Mouse (Mus musculus) heart, embryonic 10.5 days (tissue): Measurements from ENCODE around the gene Mast4. TPM values are rescaled to one million over a fixed set of nuclear protein-coding genes. Genes with fewer than 3 reads are reported as not detected.
A peak's percentile ranks its signal among the peaks of the same experiment; 100 is the strongest.

Experiments used
- DNase-seq: peaks from one replicate; pipeline ENCODE4 v3.0.0-alpha.2; 2017; ENCODE audit warnings: low spot score
- H3K27ac ChIP-seq: fragments of 300-500 bp; sonication (generic); 2 replicates; pipeline ENCODE4 v1.5.1; 2016; ENCODE audit warnings: mild to moderate bottlenecking
- H3K27me3 ChIP-seq: fragments of 300-500 bp; sonication (generic); 2 replicates; pipeline ENCODE4 v1.6.1; 2016; ENCODE audit warnings: mild to moderate bottlenecking; ENCODE audit not compliant: poor library complexity, insufficient read depth, severe bottlenecking
- H3K36me3 ChIP-seq: fragments of 300-500 bp; sonication (generic); 2 replicates; pipeline ENCODE4 v1.6.1; 2016; ENCODE audit warnings: mild to moderate bottlenecking, moderate library complexity
- H3K4me1 ChIP-seq: fragments of 300-500 bp; sonication (generic); 2 replicates; pipeline ENCODE4 v1.6.1; 2016; ENCODE audit warnings: mild to moderate bottlenecking
- H3K4me3 ChIP-seq: fragments of 300-500 bp; sonication (generic); 2 replicates; pipeline ENCODE4 v1.5.1; 2016; ENCODE audit warnings: mild to moderate bottlenecking, moderate library complexity
- H3K9me3 ChIP-seq: fragments of 300-500 bp; sonication (generic); 2 replicates; pipeline ENCODE4 v1.6.1; 2016; ENCODE audit warnings: mild to moderate bottlenecking, moderate library complexity
- WGBS: fragments of 180-500 bp; shearing (Covaris S2); methylation state at CpG from one replicate; pipeline ENCODE4 v1.1.7; 2016; 5-methylcytosine and 5-hydroxymethylcytosine counted together
- polyA plus RNA-seq: library from polyadenylated mRNA; unstranded; fragments of >200 nt; fragmentation: Nextera tagmentation; extraction: Ambion mirVana; gene quantifications from 2 replicates; pipeline ENCODE4 v1.2.1, GENCODE M21; 2016

Mast4 gene
- polyA plus RNA-seq, 1 experiment from 2014 or later: 33.2 TPM

GRCm38 (mm10) chr13:103220479-103221064, 113.7 kb downstream of the Mast4 start:
- peak; percentile 71 for DNase-seq
- WGBS: 23% methylated on average over 11 of the region's 11 CpGs
- H3K4me1 ChIP-seq: peaks cover 11% of the 10 kb centered on the region
- H3K36me3 ChIP-seq: no peaks in the 10 kb centered on the region
- no peaks in the 10 kb centered on the region for H3K27me3 ChIP-seq
- peak overlapping the region; percentile 74 for H3K27ac ChIP-seq
- H3K9me3 ChIP-seq: no peaks in the 10 kb centered on the region
- H3K4me3 ChIP-seq: 0 out of 2 replicates have a peak overlapping the region, but pooled peaks have one; percentile 9

- DNase-seq: peak; percentile 33
- WGBS: 57% methylated on average over 2 of the region's 2 CpGs
- H3K4me1 ChIP-seq: peaks cover 8% of the 10 kb centered on the region
- no peaks in the 10 kb centered on the region for H3K36me3 ChIP-seq
- H3K4me3 ChIP-seq: no peak overlapping the region
- no peak overlapping the region for H3K27ac ChIP-seq
- H3K9me3 ChIP-seq: no peaks in the 10 kb centered on the region
- H3K27me3 ChIP-seq: no peaks in the 10 kb centered on the region
Measured at GRCm38 (mm10) chr13:103219999-103220398, 114.3 kb downstream of the Mast4 start.

GRCm38 (mm10) chr13:103217486-103217885, 116.8 kb downstream of the Mast4 start:
- 68% methylated on average over 3 of the region's 3 CpGs for WGBS
- Histone ChIP-seq H3K27me3 (no peaks in the 10 kb centered on the region), H3K9me3 (no peaks in the 10 kb centered on the region), H3K36me3 (no peaks in the 10 kb centered on the region), H3K4me1 (peaks cover 8% of the 10 kb centered on the region), H3K27ac (no peak overlapping the region), H3K4me3 (no peak overlapping the region)
- peak; percentile 35 for DNase-seq

DNA sequence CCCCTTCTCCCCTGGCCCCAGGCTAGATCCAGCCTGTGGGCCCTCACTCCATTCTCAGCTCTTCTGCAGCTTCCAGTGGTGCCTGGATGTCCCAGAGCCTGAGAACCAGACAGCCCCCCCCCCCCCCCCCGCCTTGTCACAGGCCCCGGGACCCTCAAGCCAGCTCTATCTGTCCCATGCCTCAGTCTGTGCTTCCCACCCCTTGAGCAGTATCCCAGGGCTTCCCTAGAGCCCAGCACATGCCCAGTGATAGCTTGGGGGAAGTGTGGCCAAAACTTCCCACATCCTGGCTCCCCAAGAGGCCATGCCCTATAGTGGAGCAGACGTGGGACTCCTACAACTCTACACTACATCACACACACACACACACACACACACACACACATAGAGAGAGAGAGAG, 119.8 kb downstream of the Mast4 start:
- Histone ChIP-seq H3K27ac (no peak overlapping the region), H3K27me3 (no peaks in the 10 kb centered on the region), H3K4me3 (no peak overlapping the region), H3K4me1 (peaks cover 10% of the 10 kb centered on the region), H3K36me3 (no peaks in the 10 kb centered on the region), H3K9me3 (no peaks in the 10 kb centered on the region)
- WGBS: 63% methylated on average over 2 of the region's 3 CpGs
- DNase-seq: peak; percentile 63

- Histone ChIP-seq H3K27ac (peak overlapping the region; percentile 22; the same call in 1 of the 2 replicates), H3K36me3 (no peaks in the 10 kb centered on the region), H3K27me3 (no peaks in the 10 kb centered on the region), H3K4me3 (no peak overlapping the region), H3K4me1 (peaks cover 10% of the 10 kb centered on the region), H3K9me3 (no peaks in the 10 kb centered on the region)
- 54% methylated on average over 6 of the region's 6 CpGs for WGBS
- DNase-seq: peak; percentile 70
Measured at GRCm38 (mm10) chr13:103211953-103212352, 122.3 kb downstream of the Mast4 start.

- peaks cover 10% of the 10 kb centered on the region for H3K4me1 ChIP-seq
- peak; percentile 62 for DNase-seq
- peak overlapping the region; percentile 22; the same call in 1 of the 2 replicates for H3K27ac ChIP-seq
- no peaks in the 10 kb centered on the region for H3K36me3 ChIP-seq
- WGBS: 71% methylated on average over 11 of the region's 11 CpGs
- no peak overlapping the region for H3K4me3 ChIP-seq
- no peaks in the 10 kb centered on the region for H3K27me3 ChIP-seq
- H3K9me3 ChIP-seq: no peaks in the 10 kb centered on the region
Measured at GRCm38 (mm10) chr13:103211501-103211941, 122.8 kb downstream of the Mast4 start.

DNA sequence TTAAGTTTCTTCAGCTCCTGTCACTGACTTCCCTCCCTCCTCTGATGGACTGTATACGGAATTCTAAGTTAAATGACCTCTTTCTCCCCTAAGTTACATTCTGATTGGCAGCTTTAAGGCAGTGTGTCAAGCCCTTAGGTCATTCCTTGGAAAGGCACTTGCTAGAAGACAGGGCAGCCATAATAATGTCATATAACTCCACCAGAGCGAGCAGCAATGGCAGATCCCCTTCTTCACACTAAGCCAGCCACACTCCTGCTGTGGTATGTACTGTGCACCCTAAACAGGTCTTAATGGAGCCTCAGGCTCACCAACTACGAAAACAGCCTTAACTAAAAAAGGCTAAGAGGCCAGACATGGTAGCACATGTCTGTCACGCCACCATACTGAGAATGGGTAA, 123.6 kb downstream of the Mast4 start:
- Histone ChIP-seq H3K27me3 (no peaks in the 10 kb centered on the region), H3K4me3 (no peak overlapping the region), H3K9me3 (no peaks in the 10 kb centered on the region), H3K36me3 (no peaks in the 10 kb centered on the region), H3K27ac (no peak overlapping the region), H3K4me1 (peaks cover 10% of the 10 kb centered on the region)
- WGBS: 84% methylated on average over 4 of the region's 4 CpGs
- peak; percentile 58 for DNase-seq

DNA sequence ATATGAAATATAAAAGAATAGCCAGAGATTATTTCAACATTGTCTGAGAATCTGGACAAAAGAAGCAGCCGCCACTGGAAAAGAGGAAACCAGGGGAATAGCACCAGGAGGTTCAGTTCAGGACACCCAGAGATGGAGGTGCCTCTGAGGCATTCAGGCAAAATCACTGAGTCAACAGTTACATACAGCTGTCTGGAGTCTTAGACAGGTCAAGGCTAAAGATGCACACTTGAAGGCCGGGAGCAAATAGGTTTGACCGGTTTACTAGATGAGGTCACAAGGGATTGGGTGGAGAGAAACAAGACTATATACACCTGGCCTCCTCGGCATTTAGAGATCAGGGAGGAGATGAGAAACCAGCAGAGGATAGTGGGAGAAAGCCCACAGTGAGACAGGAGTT, 127.1 kb downstream of the Mast4 start:
- peak; percentile 45 for DNase-seq
- 82% methylated on average over 4 of the region's 4 CpGs for WGBS
- Histone ChIP-seq H3K27me3 (no peaks in the 10 kb centered on the region), H3K9me3 (no peaks in the 10 kb centered on the region), H3K27ac (no peak overlapping the region), H3K4me1 (peaks cover 17% of the 10 kb centered on the region), H3K36me3 (no peaks in the 10 kb centered on the region), H3K4me3 (no peak overlapping the region)

DNA sequence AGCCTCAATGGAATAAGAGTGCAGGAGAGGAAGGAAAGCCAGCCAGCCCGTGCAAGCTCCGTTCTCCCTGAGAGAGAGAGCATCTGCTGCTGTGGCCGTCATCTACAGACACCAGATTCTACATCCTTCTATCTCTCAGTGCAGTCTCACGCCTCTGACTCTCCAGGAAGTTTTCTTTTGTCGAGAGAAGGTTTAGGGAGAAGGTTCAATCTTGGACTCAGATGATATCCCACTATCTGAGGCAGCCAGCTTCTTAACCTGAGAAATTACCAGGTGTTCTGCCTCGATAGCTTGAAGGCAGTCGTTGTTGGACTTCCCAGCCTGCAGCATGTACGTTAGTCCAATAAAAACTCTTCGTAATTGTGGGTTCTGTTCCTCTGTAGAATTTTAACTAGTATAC, 127.7 kb downstream of the Mast4 start:
- peak; percentile 41 for DNase-seq
- no peaks in the 10 kb centered on the region for H3K9me3 ChIP-seq
- H3K27me3 ChIP-seq: no peaks in the 10 kb centered on the region
- no peak overlapping the region for H3K4me3 ChIP-seq
- H3K36me3 ChIP-seq: no peaks in the 10 kb centered on the region
- peaks cover 13% of the 10 kb centered on the region for H3K4me1 ChIP-seq
- H3K27ac ChIP-seq: no peak overlapping the region
- 61% methylated on average over 9 of the region's 9 CpGs for WGBS

DNA sequence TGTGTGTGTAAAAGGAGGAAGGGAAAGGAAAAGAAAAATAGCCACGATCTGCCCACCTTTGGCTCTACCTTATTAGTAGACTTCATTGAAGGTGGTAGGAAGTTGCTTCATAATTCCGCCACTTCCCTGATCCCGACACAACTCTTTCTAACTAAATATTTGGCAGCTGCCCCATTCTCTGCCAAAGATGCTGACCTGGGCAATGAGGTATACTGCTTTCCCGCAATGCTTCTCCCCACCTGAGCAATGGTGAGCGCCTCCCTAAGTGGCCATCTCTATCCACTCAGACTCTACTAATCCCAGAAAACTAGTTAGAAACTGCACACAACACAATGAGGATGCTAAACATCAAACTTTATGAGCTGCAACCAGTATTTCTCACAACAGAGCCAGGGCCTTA, 129.1 kb downstream of the Mast4 start:
- Histone ChIP-seq H3K36me3 (no peaks in the 10 kb centered on the region), H3K9me3 (no peaks in the 10 kb centered on the region), H3K4me1 (peaks cover 13% of the 10 kb centered on the region; the same call in 1 of the 2 replicates), H3K27me3 (no peaks in the 10 kb centered on the region), H3K4me3 (no peak overlapping the region), H3K27ac (no peak overlapping the region)
- 90% methylated on average over 5 of the region's 5 CpGs for WGBS
- DNase-seq: peak; percentile 57

GRCm38 (mm10) chr13:103203376-103203895, 130.9 kb downstream of the Mast4 start:
- H3K27me3 ChIP-seq: no peaks in the 10 kb centered on the region
- no peak for DNase-seq
- H3K4me3 ChIP-seq: no peak overlapping the region
- peaks cover 13% of the 10 kb centered on the region; the same call in 1 of the 2 replicates for H3K4me1 ChIP-seq
- no peaks in the 10 kb centered on the region for H3K36me3 ChIP-seq
- WGBS: 47% methylated on average over 1 of the region's 1 CpGs
- no peaks in the 10 kb centered on the region for H3K9me3 ChIP-seq
- H3K27ac ChIP-seq: no peak overlapping the region

- WGBS: 63% methylated on average over 10 of the region's 10 CpGs
- Histone ChIP-seq H3K27ac (no peak overlapping the region; the same call in 1 of the 2 replicates), H3K9me3 (no peaks in the 10 kb centered on the region), H3K36me3 (no peaks in the 10 kb centered on the region), H3K4me1 (peaks cover 13% of the 10 kb centered on the region; the same call in 1 of the 2 replicates), H3K4me3 (no peak overlapping the region), H3K27me3 (no peaks in the 10 kb centered on the region)
- peak; percentile 38 for DNase-seq
Measured at GRCm38 (mm10) chr13:103201016-103201760, 133.1 kb downstream of the Mast4 start.
